Mouse (Mus musculus) testis, adult 2 months (tissue): ENCODE data around the gene Hepacam2.

Experiments used
- CTCF ChIP-seq: fragments of 200-500 bp; IDR thresholded peaks from 2 replicates; pipeline ENCODE4 v1.5.1; 2012; ENCODE audit warnings: low read depth, mild to moderate bottlenecking, inconsistent platforms, low read length, moderate library complexity; ENCODE audit not compliant: control insufficient read depth, insufficient read depth, insufficient replicate concordance
- POLR2A ChIP-seq: fragments of 200-500 bp; IDR thresholded peaks from 2 replicates; pipeline ENCODE4 v1.6.1; 2012; ENCODE audit warnings: low read depth, mild to moderate bottlenecking, inconsistent platforms, low read length, moderate library complexity; ENCODE audit not compliant: control insufficient read depth

GRCm38 (mm10) chr6:3468627-3469026 is 29.5 kb downstream of the Hepacam2 start:
- TF ChIP-seq CTCF (no peak), POLR2A (no peak)
